ENCODE assay signal across 34 mouse cellular contexts in genomic region chr13:60760392-60760791, GRCm38 (mm10). TPM values are rescaled to one million over a fixed set of nuclear protein-coding genes. Genes with fewer than 3 reads are reported as not detected.
A peak's percentile ranks its signal among the peaks of the same experiment; 100 is the strongest.
DNase-seq lines count a peak whose midpoint lies in the region; ATAC-seq and TF ChIP-seq lines count a peak whose summit lies in the region.
"Had no signal": no experiment of that assay in that cellular context is flagged by ENCODE, and none has a peak within 500 bp of the region (broad histone marks: within the 10 kb centered on the region; RNA-seq: fewer than 3 reads in every experiment).

No protein-coding gene starts in this region.

- H3K4me3 ChIP-seq in forebrain, embryonic 11.5 days (ENCODE audit: low read depth, low read length): no peak overlapping the region
- no peak overlapping the region for H3K4me3 ChIP-seq in forebrain, embryonic 14.5 days (ENCODE audit: low read depth, low read length)
- no peak overlapping the region for H3K4me3 ChIP-seq in hindbrain, embryonic 16.5 days (ENCODE audit: low read length)
- H3K4me3 ChIP-seq in hindbrain, postnatal 0 days (ENCODE audit: low read length): no peak overlapping the region
- H3K4me3 ChIP-seq in midbrain, embryonic 13.5 days (replicated peaks): no peak overlapping the region
- no peak overlapping the region for H3K4me3 ChIP-seq in midbrain, postnatal 0 days (ENCODE audit: low read depth, low read length)
- no peak overlapping the region for H3K4me3 ChIP-seq in stomach, embryonic 16.5 days (replicated peaks; ENCODE audit: low read length)
- H3K4me3 ChIP-seq: gastrocnemius, adult 2 months; heart, embryonic 15.5 days; liver, embryonic 13.5 days had no signal

- no peaks in the 10 kb centered on the region for H3K9me3 ChIP-seq in forebrain, embryonic 11.5 days (ENCODE audit: control insufficient read depth, low read length)
- H3K9me3 ChIP-seq in forebrain, embryonic 14.5 days (replicated peaks; ENCODE audit: control insufficient read depth, low read length): no peaks in the 10 kb centered on the region
- H3K9me3 ChIP-seq in hindbrain, embryonic 16.5 days (ENCODE audit: control insufficient read depth, low read length): no peaks in the 10 kb centered on the region
- H3K9me3 ChIP-seq in hindbrain, postnatal 0 days (ENCODE audit: low read length): no peaks in the 10 kb centered on the region
- H3K9me3 ChIP-seq in midbrain, embryonic 13.5 days: no peaks in the 10 kb centered on the region
- H3K9me3 ChIP-seq in midbrain, postnatal 0 days (ENCODE audit: low read length): no peaks in the 10 kb centered on the region
- H3K9me3 ChIP-seq in stomach, embryonic 16.5 days (replicated peaks; ENCODE audit: control insufficient read depth, low read length): no peaks in the 10 kb centered on the region
- H3K9me3 ChIP-seq: heart, embryonic 15.5 days; liver, embryonic 13.5 days had no signal

- no peak for TF ChIP-seq CTCF in hindbrain, postnatal 0 days (IDR thresholded peaks at IDR 0.05; ENCODE audit: low read depth)
- no peak for TF ChIP-seq CTCF in midbrain, postnatal 0 days (IDR thresholded peaks at IDR 0.05)

- WGBS in forebrain, embryonic 11.5 days: 93% methylated on average over 12 of the region's 12 CpGs
- WGBS in forebrain, embryonic 14.5 days: 94% methylated on average over 12 of the region's 12 CpGs
- WGBS in hindbrain, embryonic 16.5 days: 91% methylated on average over 12 of the region's 12 CpGs
- 92% methylated on average over 12 of the region's 12 CpGs for WGBS in hindbrain, postnatal 0 days
- 96% methylated on average over 12 of the region's 12 CpGs for WGBS in midbrain, embryonic 13.5 days
- WGBS in midbrain, postnatal 0 days: 94% methylated on average over 12 of the region's 12 CpGs
- 89% methylated on average over 12 of the region's 12 CpGs for WGBS in stomach, embryonic 16.5 days

- no peak overlapping the region for H3K27ac ChIP-seq in forebrain, embryonic 11.5 days (ENCODE audit: low read depth, low read length)
- H3K27ac ChIP-seq in forebrain, embryonic 14.5 days (ENCODE audit: low read depth, low read length): no peak overlapping the region
- H3K27ac ChIP-seq in hindbrain, embryonic 16.5 days (ENCODE audit: low read depth, low read length): no peak overlapping the region
- no peak overlapping the region for H3K27ac ChIP-seq in hindbrain, postnatal 0 days
- H3K27ac ChIP-seq in midbrain, embryonic 13.5 days: no peak overlapping the region
- no peak overlapping the region for H3K27ac ChIP-seq in midbrain, postnatal 0 days (ENCODE audit: low read depth, low read length)
- no peak overlapping the region for H3K27ac ChIP-seq in stomach, embryonic 16.5 days (ENCODE audit: low read length)
- H3K27ac ChIP-seq: gastrocnemius, adult 2 months; heart, embryonic 15.5 days; liver, embryonic 13.5 days had no signal

- no peak overlapping the region for H3K9ac ChIP-seq in forebrain, embryonic 11.5 days (ENCODE audit: low read length)
- H3K9ac ChIP-seq in forebrain, embryonic 14.5 days (ENCODE audit: low read length): no peak overlapping the region
- H3K9ac ChIP-seq in hindbrain, embryonic 16.5 days (ENCODE audit: low read depth, low read length): no peak overlapping the region
- H3K9ac ChIP-seq in hindbrain, postnatal 0 days (replicated peaks; ENCODE audit: low read length): no peak overlapping the region
- no peak overlapping the region for H3K9ac ChIP-seq in midbrain, embryonic 13.5 days (replicated peaks)
- no peak overlapping the region for H3K9ac ChIP-seq in midbrain, postnatal 0 days (replicated peaks; ENCODE audit: low read length, poor library complexity, severe bottlenecking)
- H3K9ac ChIP-seq in stomach, embryonic 16.5 days (ENCODE audit: low read length): no peak overlapping the region
- H3K9ac ChIP-seq: heart, embryonic 15.5 days; liver, embryonic 13.5 days had no signal

- H3K4me2 ChIP-seq in forebrain, embryonic 11.5 days (ENCODE audit: low read depth, low read length, severe bottlenecking): no peak overlapping the region
- no peak overlapping the region for H3K4me2 ChIP-seq in forebrain, embryonic 14.5 days (ENCODE audit: low read length)
- H3K4me2 ChIP-seq in hindbrain, embryonic 16.5 days (ENCODE audit: low read length): no peak overlapping the region
- no peak overlapping the region for H3K4me2 ChIP-seq in hindbrain, postnatal 0 days (ENCODE audit: low read depth, low read length)
- H3K4me2 ChIP-seq in midbrain, embryonic 13.5 days (replicated peaks): no peak overlapping the region
- H3K4me2 ChIP-seq in midbrain, postnatal 0 days (ENCODE audit: low read depth, low read length, poor library complexity, severe bottlenecking): no peak overlapping the region
- H3K4me2 ChIP-seq in stomach, embryonic 16.5 days (ENCODE audit: low read depth, low read length): no peak overlapping the region
- H3K4me2 ChIP-seq: heart, embryonic 15.5 days; liver, embryonic 13.5 days had no signal

- DNase-seq in forebrain, embryonic 11.5 days (ENCODE audit: low spot score): peak; percentile 27
- DNase-seq in forebrain, embryonic 14.5 days (ENCODE audit: low spot score): no peak
- no peak for DNase-seq in hindbrain, postnatal 0 days (ENCODE audit: low spot score)
- no peak for DNase-seq in midbrain, postnatal 0 days (ENCODE audit: low spot score)
- DNase-seq in natural killer cell, adult 2 months (ENCODE audit: low spot score in 2 of 2): no peak
- DNase-seq: adrenal gland, postnatal 10 days; cerebellum, adult 8-10 months; cerebellum, postnatal 25 days; gastrocnemius, adult 2 months; gastrocnemius, postnatal 36 days; heart, postnatal 36 days; kidney, adult 8-10 months; kidney, postnatal 10 days; layer of hippocampus, adult 9-11 months; liver, embryonic 13.5 days; lung, adult 18-20 months; lung, postnatal 14 days; midbrain, embryonic 14.5 days; thymus, postnatal 14 days had no signal

- H3K36me3 ChIP-seq in forebrain, embryonic 11.5 days (ENCODE audit: control insufficient read depth, insufficient read depth, low read length): peaks cover 5% of the 10 kb centered on the region; the same call in 1 of the 2 replicates
- H3K36me3 ChIP-seq in forebrain, embryonic 14.5 days (ENCODE audit: control insufficient read depth, insufficient read depth, low read length): peaks cover 73% of the 10 kb centered on the region
- H3K36me3 ChIP-seq in hindbrain, embryonic 16.5 days (ENCODE audit: control insufficient read depth, insufficient read depth, low read length): peaks cover 34% of the 10 kb centered on the region
- peaks cover 33% of the 10 kb centered on the region for H3K36me3 ChIP-seq in hindbrain, postnatal 0 days (ENCODE audit: insufficient read depth, low read length)
- peaks cover 62% of the 10 kb centered on the region for H3K36me3 ChIP-seq in midbrain, embryonic 13.5 days
- peaks cover 44% of the 10 kb centered on the region for H3K36me3 ChIP-seq in midbrain, postnatal 0 days (ENCODE audit: insufficient read depth, low read length)
- H3K36me3 ChIP-seq in stomach, embryonic 16.5 days (ENCODE audit: control insufficient read depth, insufficient read depth, low read length): peaks cover 11% of the 10 kb centered on the region

- no peak for ATAC-seq in forebrain, embryonic 11.5 days (replicated peaks; ENCODE audit: low FRiP score)
- no peak; the same call in 1 of the 2 replicates for ATAC-seq in forebrain, embryonic 14.5 days
- ATAC-seq in hindbrain, embryonic 16.5 days: peak; percentile 16; the same call in 1 of the 2 replicates
- no peak for ATAC-seq in hindbrain, postnatal 0 days
- 0 out of 2 replicates have a peak, but pooled peaks have one; percentile 12 for ATAC-seq in midbrain, embryonic 13.5 days
- no peak for ATAC-seq in midbrain, postnatal 0 days (ENCODE audit: low FRiP score)
- ATAC-seq in stomach, embryonic 16.5 days (ENCODE audit: insufficient read depth, low FRiP score): 0 out of 2 replicates have a peak, but pooled peaks have one; percentile 21
- ATAC-seq: forebrain, embryonic 16.5 days; intestine, embryonic 16.5 days; Patski had no signal

- H3K4me1 ChIP-seq in forebrain, embryonic 11.5 days (replicated peaks; ENCODE audit: control insufficient read depth, insufficient read depth, low read length): no peaks in the 10 kb centered on the region
- no peaks in the 10 kb centered on the region for H3K4me1 ChIP-seq in forebrain, embryonic 14.5 days (ENCODE audit: control insufficient read depth, insufficient read depth, low read length)
- no peaks in the 10 kb centered on the region for H3K4me1 ChIP-seq in hindbrain, embryonic 16.5 days (ENCODE audit: control insufficient read depth, insufficient read depth, low read depth, low read length)
- no peaks in the 10 kb centered on the region for H3K4me1 ChIP-seq in hindbrain, postnatal 0 days (ENCODE audit: insufficient read depth, low read length)
- no peaks in the 10 kb centered on the region for H3K4me1 ChIP-seq in midbrain, embryonic 13.5 days (replicated peaks)
- no peaks in the 10 kb centered on the region for H3K4me1 ChIP-seq in midbrain, postnatal 0 days (ENCODE audit: insufficient read depth, low read length)
- H3K4me1 ChIP-seq in stomach, embryonic 16.5 days (ENCODE audit: control insufficient read depth, insufficient read depth, low read length): no peaks in the 10 kb centered on the region
- H3K4me1 ChIP-seq: heart, embryonic 15.5 days; liver, embryonic 13.5 days had no signal

- no peaks in the 10 kb centered on the region for H3K27me3 ChIP-seq in forebrain, embryonic 11.5 days (ENCODE audit: control insufficient read depth, insufficient read depth, low read length)
- no peaks in the 10 kb centered on the region for H3K27me3 ChIP-seq in forebrain, embryonic 14.5 days (replicated peaks; ENCODE audit: control insufficient read depth, insufficient read depth, low read length)
- H3K27me3 ChIP-seq in hindbrain, embryonic 16.5 days (replicated peaks; ENCODE audit: control insufficient read depth, insufficient read depth, low read length): no peaks in the 10 kb centered on the region
- H3K27me3 ChIP-seq in hindbrain, postnatal 0 days (ENCODE audit: insufficient read depth, low read length): no peaks in the 10 kb centered on the region
- no peaks in the 10 kb centered on the region for H3K27me3 ChIP-seq in midbrain, embryonic 13.5 days
- H3K27me3 ChIP-seq in midbrain, postnatal 0 days (ENCODE audit: insufficient read depth, low read length): no peaks in the 10 kb centered on the region
- H3K27me3 ChIP-seq in stomach, embryonic 16.5 days (ENCODE audit: control insufficient read depth, insufficient read depth, low read length): no peaks in the 10 kb centered on the region
- H3K27me3 ChIP-seq: heart, embryonic 15.5 days; liver, embryonic 13.5 days; Patski had no signal

RNA-seq across cellular contexts. Expression of gene BC051665, which starts 25.8 kb away (rescaled TPM):
- not detected in 2 replicates for polyA plus RNA-seq in forebrain, embryonic 11.5 days (2014; fragmentation: Nextera tagmentation; extraction: Ambion mirVana)
- polyA plus RNA-seq in forebrain, embryonic 14.5 days (2014; fragmentation: Nextera tagmentation; extraction: Ambion mirVana): not detected in 2 replicates
- polyA plus RNA-seq in hindbrain, embryonic 16.5 days (2015; fragmentation: Nextera tagmentation; extraction: Ambion mirVana): not detected in 2 replicates
- not detected in 2 replicates for total RNA-seq in hindbrain, postnatal 0 days (2014; rRNA removed)
- polyA plus RNA-seq in hindbrain, postnatal 0 days (2015; fragmentation: Nextera tagmentation; extraction: Ambion mirVana): not detected in 2 replicates
- polyA plus RNA-seq in midbrain, embryonic 13.5 days (2015; fragmentation: Nextera tagmentation; extraction: Ambion mirVana): not detected in 2 replicates
- total RNA-seq in midbrain, postnatal 0 days (2014; rRNA removed): not detected in 2 replicates
- polyA plus RNA-seq in midbrain, postnatal 0 days (2015; fragmentation: Nextera tagmentation; extraction: Ambion mirVana): not detected in 2 replicates
- not detected in 2 replicates for polyA plus RNA-seq in stomach, embryonic 16.5 days (2015; fragmentation: Nextera tagmentation; extraction: Ambion mirVana)
- total RNA-seq: adrenal gland, postnatal 10 days; gastrocnemius, adult 2 months; gastrocnemius, postnatal 36 days; heart, adult 8-10 months; heart, postnatal 36 days; left cerebral cortex, postnatal 14 days; megakaryocyte progenitor cell, adult 5-6 weeks; MEL had no signal
- polyA plus RNA-seq: embryonic facial prominence, embryonic 11.5 days; forebrain, embryonic 16.5 days; heart, embryonic 15.5 days; intestine, embryonic 16.5 days; limb, embryonic 14.5 days; liver, embryonic 13.5 days; midbrain, embryonic 14.5 days; neural tube, embryonic 14.5 days; Patski; urinary bladder, adult 2 months had no signal

RNA-seq across cellular contexts. Expression of gene Ctsll3, which starts 42.3 kb away (rescaled TPM):
- polyA plus RNA-seq in forebrain, embryonic 11.5 days (2014; fragmentation: Nextera tagmentation; extraction: Ambion mirVana): not detected in 2 replicates
- not detected in 2 replicates for polyA plus RNA-seq in forebrain, embryonic 14.5 days (2014; fragmentation: Nextera tagmentation; extraction: Ambion mirVana)
- not detected in 2 replicates for polyA plus RNA-seq in hindbrain, embryonic 16.5 days (2015; fragmentation: Nextera tagmentation; extraction: Ambion mirVana)
- total RNA-seq in hindbrain, postnatal 0 days (2014; rRNA removed): not detected in 2 replicates
- not detected in 2 replicates for polyA plus RNA-seq in hindbrain, postnatal 0 days (2015; fragmentation: Nextera tagmentation; extraction: Ambion mirVana)
- not detected in 2 replicates for polyA plus RNA-seq in midbrain, embryonic 13.5 days (2015; fragmentation: Nextera tagmentation; extraction: Ambion mirVana)
- not detected in 2 replicates for total RNA-seq in midbrain, postnatal 0 days (2014; rRNA removed)
- polyA plus RNA-seq in midbrain, postnatal 0 days (2015; fragmentation: Nextera tagmentation; extraction: Ambion mirVana): not detected in 2 replicates
- polyA plus RNA-seq in stomach, embryonic 16.5 days (2015; fragmentation: Nextera tagmentation; extraction: Ambion mirVana): not detected in 2 replicates
- total RNA-seq: adrenal gland, postnatal 10 days; gastrocnemius, adult 2 months; gastrocnemius, postnatal 36 days; heart, adult 8-10 months; heart, postnatal 36 days; left cerebral cortex, postnatal 14 days; megakaryocyte progenitor cell, adult 5-6 weeks; MEL had no signal
- polyA plus RNA-seq: embryonic facial prominence, embryonic 11.5 days; forebrain, embryonic 16.5 days; heart, embryonic 15.5 days; intestine, embryonic 16.5 days; liver, embryonic 13.5 days; midbrain, embryonic 14.5 days; neural tube, embryonic 14.5 days; Patski; urinary bladder, adult 2 months had no signal

Comparison
In these comparisons a context has a peak if more than half of its experiments do, and no peak if none do; other contexts are left out.
1. ATAC-seq: peak in hindbrain, embryonic 16.5 days (single experiment), midbrain, embryonic 13.5 days (single experiment) and stomach, embryonic 16.5 days (single experiment); none in forebrain, embryonic 11.5 days (single experiment), forebrain, embryonic 14.5 days (single experiment), hindbrain, postnatal 0 days (single experiment) and midbrain, postnatal 0 days (single experiment).